Mouse (Mus musculus): Measurements from ENCODE around the gene Thy1.
A peak's percentile ranks its signal among the peaks of the same experiment; 100 is the strongest.

Thy1 gene

GRCm38 (mm10) chr9:44033957-44034727, 9.0 kb upstream of the Thy1 start:
- no peak for DNase-seq (ENCODE audit: low read depth, low spot score)

- no peak for DNase-seq (ENCODE audit: low read depth, low spot score)
Measured at GRCm38 (mm10) chr9:44037106-44037505, 6.1 kb upstream of the Thy1 start.

DNA sequence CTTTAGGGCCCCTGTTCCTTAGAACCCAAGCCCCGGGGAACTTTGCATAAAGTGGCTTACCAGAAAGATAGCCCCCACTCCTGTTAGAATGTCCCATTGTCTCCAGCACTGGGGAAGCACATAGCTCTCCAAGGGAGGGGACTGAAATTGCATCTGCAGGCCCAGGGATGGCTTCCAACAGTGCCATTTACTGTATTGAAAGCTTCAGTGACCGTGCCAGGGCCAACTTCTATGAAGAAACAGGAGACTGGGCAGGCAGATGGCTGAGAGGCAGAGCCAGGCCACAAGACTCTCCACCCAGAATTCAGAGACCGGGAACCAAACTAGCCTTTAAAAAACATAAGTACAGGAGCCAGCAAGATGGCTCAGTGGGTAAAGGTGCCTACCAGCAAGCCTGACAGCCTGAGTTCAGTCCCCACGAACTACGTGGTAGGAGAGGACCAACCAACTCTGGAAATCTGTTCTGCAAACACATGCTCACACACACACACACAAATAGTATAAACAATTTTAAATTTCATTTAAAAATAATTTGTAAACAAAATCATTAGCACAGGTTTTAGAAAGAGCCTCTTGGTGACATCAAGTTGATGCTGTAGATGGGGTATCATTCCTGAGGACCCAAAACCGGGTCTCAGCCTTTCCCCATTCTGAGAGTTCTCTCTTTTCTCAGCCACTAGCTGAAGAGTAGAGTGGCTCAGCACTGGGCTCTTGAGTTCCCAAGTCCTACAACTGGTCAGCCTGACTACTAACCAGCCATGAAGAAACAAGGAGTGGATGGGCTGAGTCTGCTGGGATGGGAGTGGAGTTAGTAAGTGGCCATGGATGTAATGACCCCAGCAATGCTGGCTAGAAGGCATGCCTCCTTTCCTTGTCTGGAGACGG, 1.4 kb upstream of the Thy1 start:
- DNase-seq (ENCODE audit: low read depth, low spot score), result no peak

DNA sequence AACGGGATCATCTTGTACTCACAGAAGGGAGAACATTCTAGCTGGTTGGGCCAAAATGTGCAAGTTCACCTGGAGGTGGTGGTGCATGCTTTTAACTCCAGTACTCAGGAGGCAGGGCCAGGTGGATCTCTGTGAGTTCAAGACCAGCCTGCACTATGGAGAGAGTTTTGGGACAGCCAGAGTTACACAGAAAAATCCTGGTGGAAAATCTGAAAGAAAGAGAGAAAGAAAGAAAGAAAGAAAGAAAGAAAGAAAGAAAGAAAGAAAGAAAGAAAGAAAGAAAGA, 846 bp upstream of the Thy1 start:
- no peak for DNase-seq (ENCODE audit: low read depth, low spot score)

GRCm38 (mm10) chr9:44043708-44044425, 683 bp downstream of the Thy1 start:
- DNase-seq (ENCODE audit: low read depth, low spot score), result no peak

DNA sequence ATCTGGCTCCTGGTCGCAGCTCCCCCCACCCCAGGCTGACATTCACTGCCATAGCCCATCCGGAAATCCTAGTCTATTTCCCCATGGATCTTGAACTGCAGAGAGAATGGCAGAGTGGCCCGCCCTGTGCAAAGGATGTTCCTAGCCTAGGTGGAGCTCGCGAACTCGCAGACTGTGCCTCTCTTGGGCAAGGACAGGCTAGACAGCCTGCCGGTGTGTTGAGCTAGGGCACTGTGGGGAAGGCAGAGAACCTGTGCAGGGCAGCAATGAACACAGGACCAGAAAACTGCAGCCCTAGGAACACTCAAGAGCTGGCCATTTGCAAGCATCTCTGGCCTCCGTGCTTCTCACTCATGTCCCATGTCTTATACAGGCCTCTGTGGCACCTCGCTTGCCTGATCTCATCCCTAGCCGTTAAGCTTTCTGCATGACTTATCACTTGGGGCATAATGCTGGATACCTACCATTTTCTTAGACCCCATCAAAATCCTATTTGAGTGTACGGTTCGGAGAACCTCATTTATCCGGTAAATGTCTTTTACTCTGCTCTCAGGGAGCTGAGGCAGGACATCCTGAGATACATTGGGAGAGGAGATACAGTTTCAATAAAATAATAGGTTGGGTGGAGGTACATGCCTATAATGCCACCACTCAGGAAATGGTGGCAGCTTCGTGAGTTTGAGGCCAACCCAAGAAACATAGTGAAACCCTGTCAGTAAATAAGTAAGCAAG, 1.4 kb downstream of the Thy1 start:
- no peak for DNase-seq (ENCODE audit: low read depth, low spot score)

DNA sequence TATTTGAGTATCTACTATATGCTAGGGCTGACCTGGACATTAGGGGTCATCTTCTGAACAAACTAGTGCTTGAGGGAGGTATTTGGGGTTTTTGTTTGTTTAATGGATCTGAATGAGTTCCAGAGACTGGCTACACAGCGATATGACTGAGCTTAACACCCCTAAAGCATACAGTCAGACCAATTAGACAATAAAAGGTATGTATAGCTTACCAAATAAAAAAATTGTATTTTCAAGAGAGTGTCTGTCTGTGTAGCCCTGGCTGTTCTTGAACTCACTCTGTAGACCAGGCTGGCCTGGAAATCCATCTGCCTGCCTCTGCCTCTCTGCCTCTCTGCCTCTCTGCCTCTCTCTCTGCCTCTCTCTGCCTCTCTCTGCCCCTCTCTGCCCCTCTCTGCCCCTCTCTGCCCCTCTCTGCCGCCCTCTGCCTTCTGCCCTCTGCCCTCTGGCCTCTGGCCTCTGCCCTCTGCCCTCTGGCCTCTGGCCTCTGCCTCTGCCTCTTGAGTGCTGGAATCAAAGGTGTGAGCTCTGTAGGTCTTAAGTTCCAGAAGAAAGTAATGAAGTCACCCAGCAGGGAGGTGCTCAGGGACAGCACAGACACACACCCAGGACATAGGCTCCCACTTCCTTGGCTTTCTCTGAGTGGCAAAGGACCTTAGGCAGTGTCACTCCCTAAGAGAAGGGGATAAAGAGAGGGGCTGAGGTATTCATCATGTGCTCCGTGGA, 2.1 kb downstream of the Thy1 start:
- DNase-seq (ENCODE audit: low read depth, low spot score), result no peak

DNA sequence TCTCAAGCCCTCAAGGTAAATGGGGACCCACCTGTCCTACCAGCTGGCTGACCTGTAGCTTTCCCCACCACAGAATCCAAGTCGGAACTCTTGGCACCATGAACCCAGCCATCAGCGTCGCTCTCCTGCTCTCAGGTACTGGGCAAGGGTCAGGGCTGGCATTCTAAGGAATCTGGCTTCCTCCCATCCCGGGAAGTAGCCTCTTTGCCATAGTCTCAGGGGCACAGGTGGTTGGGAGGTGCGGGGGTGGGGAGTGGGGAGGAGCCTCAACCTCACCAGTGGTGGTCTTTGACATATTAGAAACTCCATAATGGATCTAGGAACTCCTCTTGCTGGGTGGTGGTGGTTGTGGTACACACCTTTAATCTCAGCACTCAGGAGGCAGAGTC, 2.7 kb downstream of the Thy1 start:
- no peak for DNase-seq (ENCODE audit: low read depth, low spot score)

GRCm38 (mm10) chr9:44046426-44046825, 3.2 kb downstream of the Thy1 start:
- no peak for DNase-seq (ENCODE audit: low read depth, low spot score)

- no peak for DNase-seq (ENCODE audit: low read depth, low spot score)
Measured at GRCm38 (mm10) chr9:44047071-44047470, 3.9 kb downstream of the Thy1 start.

DNA sequence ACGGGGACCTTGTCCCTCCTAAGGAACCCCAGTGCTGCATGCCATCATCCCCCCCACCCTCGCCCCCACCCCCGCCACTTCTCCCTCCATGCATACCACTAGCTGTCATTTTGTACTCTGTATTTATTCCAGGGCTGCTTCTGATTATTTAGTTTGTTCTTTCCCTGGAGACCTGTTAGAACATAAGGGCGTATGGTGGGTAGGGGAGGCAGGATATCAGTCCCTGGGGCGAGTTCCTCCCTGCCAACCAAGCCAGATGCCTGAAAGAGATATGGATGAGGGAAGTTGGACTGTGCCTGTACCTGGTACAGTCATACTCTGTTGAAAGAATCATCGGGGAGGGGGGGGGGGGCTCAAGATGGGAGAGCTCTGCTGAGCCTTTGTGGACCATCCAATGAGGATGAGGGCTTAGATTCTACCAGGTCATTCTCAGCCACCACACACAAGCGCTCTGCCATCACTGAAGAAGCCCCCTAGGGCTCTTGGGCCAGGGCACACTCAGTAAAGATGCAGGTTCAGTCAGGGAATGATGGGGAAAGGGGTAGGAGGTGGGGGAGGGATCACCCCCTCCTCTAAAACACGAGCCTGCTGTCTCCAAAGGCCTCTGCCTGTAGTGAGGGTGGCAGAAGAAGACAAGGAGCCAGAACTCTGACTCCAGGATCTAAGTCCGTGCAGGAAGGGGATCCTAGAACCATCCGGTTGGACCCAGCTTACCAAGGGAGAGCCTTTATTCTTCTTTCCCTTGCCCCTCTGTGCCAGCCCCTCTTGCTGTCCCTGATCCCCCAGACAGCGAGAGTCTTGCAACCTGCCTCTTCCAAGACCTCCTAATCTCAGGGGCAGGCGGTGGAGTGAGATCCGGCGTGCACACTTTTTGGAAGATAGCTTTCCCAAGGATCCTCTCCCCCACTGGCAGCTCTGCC, 4.6 kb downstream of the Thy1 start:
- no peak for DNase-seq (ENCODE audit: low read depth, low spot score)

DNA sequence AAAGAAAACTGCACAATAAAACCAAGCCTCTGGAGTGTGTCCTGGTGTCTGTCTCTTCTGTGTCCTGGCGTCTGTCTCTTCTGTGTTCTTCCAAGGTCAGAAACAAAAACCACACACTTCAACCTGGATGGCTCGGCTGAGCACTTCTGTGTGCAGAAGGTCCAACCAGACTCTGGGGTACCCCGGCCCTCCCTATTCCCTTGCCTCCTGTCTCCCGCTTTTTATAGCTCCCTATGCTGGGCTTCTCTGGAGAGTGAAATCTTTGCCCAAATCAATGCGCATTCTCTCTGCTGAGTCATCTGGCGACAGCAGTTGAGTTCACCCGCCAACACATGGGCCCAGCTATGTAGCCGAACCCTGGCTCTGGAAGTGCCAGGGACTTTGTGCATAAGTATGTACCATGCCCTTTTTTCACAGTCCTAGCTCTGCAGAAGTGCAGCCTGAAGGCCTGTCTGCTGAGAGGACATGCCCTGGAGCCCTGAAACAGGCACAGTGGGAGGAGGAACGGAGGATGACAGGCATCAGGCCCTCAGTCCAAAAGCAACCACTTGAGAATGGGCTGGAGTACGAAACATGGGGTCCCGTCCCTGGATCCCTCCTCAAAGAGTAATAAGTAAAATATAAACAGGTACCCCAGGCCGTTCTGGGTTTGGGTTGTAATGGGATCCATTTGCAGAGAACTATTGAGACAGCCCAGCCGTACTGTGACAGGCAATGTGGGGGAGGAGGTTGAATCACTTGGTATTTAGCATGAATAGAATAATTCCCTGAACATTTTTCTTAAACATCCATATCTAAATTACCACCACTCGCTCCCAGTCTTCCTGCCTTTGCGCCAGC, 5.6 kb downstream of the Thy1 start:
- DNase-seq (ENCODE audit: low read depth, low spot score), result no peak

DNA sequence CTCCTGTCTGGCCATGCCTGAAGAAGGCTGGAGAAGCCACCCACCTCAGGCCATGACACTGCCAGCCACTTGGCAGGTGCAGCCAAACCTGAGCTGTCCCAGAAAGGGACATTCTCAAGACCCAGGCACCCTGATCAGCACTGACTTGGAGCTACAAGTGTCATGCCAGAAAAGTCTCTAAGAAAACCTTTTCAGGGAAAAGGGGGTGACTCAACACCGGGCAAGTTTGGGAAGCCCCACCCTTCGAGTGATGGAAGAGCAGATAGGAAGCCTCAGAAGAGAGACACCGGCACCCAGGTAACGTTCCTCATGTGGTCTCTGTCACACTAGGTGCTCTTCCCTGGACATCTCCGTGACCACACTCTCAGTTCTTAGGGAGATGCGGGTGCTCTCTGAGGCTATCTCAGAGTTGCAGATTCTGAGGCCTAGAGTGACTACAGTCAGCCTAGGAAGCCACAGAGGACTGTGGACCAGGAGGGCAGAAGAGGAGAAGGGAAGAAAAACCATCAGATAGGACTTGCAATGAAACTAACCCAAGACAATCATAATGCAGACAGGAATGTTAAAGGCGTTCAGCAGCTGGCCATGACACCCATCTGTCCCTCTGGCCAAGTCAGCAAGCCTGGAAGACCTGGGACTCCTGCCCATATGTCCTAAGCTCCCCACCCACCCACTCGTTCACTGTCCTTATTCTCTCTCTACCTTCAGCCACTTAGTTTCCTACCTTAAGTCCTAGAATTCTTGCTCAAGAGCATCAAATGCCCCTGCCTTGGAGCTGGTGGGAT, 6.4 kb downstream of the Thy1 start:
- no peak for DNase-seq (ENCODE audit: low read depth, low spot score)

- DNase-seq (ENCODE audit: low read depth, low spot score), result no peak
Measured at GRCm38 (mm10) chr9:44052855-44053254, 9.7 kb downstream of the Thy1 start.

DNA sequence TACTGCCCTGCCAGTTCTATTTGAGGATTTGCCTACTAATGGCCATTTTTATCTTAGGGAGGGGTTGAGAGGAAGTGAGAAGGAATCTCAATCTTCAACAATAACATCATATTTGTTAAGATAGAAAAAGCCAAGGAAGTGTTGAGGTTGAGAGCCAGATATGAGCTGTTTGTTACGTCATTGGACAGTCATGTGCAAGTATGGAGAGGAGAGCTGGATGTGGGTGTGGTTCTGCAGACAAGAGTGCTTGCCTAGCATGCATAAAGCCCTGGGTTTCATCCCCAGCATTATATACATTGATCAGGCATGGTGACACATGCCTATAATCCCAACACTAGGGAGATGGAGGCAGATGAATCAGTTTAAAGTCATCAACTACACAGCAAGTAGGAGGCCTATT, 10.8 kb downstream of the Thy1 start:
- no peak for DNase-seq (ENCODE audit: low read depth, low spot score)

- DNase-seq (ENCODE audit: low read depth, low spot score), result no peak
Measured at GRCm38 (mm10) chr9:44058606-44059005, 15.4 kb downstream of the Thy1 start.

DNA sequence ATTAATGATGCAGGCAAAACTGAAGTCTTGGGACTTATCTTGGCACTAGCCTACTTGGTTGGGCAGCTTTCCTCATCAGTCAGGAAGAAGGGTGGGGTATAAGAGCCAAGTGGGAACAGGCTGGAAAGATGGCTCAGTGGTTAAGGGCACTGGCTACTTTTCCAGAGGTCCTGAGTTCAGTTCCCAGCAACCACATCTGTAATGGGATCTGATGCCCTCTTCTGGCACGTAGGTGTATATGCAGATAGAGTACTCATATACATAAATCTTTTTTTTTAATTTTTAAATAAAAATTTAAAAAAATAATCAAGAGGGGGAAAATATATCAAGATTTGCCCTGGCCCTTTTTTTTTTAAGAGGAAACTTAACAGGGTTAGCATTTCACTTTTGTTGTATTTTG, 22.0 kb downstream of the Thy1 start:
- no peak for DNase-seq (ENCODE audit: low read depth, low spot score)

DNA sequence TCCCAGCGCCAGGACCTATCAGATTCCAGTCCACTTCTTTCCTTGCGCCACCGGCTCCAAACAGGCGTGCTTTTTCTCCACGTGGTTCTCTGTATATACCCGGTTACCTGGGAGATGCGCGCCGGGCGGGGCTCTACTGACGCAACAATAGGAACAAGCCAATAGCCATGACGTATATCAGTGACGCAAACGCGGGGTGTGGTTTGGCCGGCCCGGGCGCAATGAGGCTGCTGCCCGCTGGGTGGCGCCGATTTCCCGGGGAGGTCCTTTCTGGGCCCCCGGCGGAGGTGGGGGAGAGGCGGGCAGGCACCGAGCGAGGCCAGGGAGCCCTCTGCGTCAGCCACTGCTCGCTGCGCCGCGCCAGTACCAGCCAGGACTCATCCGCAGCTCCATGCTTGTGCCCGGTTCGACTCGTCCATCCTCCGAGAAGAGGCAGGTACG, 23.6 kb downstream of the Thy1 start, which contains the start of gene Usp2:
Gene Usp2 (plus strand): TSS at position 237 of the 441 bp plus-strand sequence.
- peak; percentile 97 for DNase-seq (ENCODE audit: low read depth, low spot score)
